Mouse (Mus musculus) MEL (cell line): Measurements from ENCODE around the gene Slc17a6.

Source experiments
- CTCF ChIP-seq, 3 experiments: IDR thresholded peaks in 2 of 3; conservative IDR thresholded peaks in 1 of 3; 2 replicates each; pipeline ENCODE4 v1.5.1; 2011 to 2012; ENCODE audit warnings: low read length in 3 of 3, low read depth in 2 of 3, mild to moderate bottlenecking in 2 of 3, improper control_type of control experiment in 1 of 3, inconsistent platforms in 1 of 3, mixed read lengths in 1 of 3, moderate library complexity in 1 of 3; ENCODE audit not compliant: control insufficient read depth in 1 of 3, insufficient read depth in 1 of 3, poor library complexity in 1 of 3, severe bottlenecking in 1 of 3
- MEF2A ChIP-seq: IDR thresholded peaks from 2 replicates; pipeline ENCODE4 v1.6.1; 2014; ENCODE audit warnings: low read depth, mild to moderate bottlenecking, inconsistent platforms, low read length, improper control_type of control experiment; ENCODE audit not compliant: poor library complexity, insufficient replicate concordance, severe bottlenecking; ENCODE audit errors: extremely low read depth

DNA sequence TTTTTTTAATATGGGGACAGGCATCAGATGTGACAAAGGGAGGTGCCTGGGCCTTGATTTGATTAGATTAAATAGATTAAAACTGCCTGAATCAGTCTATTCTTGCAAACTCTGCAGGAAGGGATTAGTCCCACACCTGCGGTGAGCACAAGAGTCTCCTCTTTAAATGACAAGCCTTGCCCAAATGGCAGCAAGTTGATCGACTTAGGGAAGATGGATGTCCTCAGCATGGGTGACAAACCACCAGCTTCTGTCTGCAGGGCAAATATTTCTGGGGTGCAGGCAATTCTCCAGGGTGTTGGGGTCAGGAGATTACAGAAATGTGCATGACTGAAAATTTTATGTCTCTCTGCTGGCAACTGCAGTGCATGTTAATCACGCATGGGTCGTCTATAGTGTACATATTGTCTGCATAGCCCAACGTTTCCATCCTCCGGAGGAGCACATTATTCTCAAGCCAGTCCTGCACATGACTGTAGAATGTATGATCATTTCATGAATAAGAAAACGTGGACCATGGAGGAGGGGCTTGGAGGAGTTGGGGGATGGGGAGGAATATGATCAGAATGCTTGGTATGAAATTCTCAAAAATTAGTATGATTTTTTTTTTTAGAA is 11.5 kb downstream of the Slc17a6 start:
- TF ChIP-seq MEF2A, result no peak
- TF ChIP-seq CTCF (IDR thresholded peaks at IDR 0.05 in 2 of 3, conservative IDR thresholded peaks at IDR 0.05 in 1 of 3; ENCODE audit: control insufficient read depth in 1 of 3, insufficient read depth in 1 of 3, low read depth in 2 of 3, low read length in 3 of 3, poor library complexity in 1 of 3, severe bottlenecking in 1 of 3), result no peak
